Mouse (Mus musculus): ENCODE data around the gene Ppm1n.

GRCm38 (mm10) chr7:19279581-19280114, at the start of gene Ppm1n:
- no peak for TF ChIP-seq CTCF (IDR thresholded peaks at IDR 0.05; ENCODE audit: low read depth, low read length)
- no peak for TF ChIP-seq POLR2A (IDR thresholded peaks at IDR 0.05; ENCODE audit: insufficient read depth, low read length)
